Mouse (Mus musculus) mouse trophoblast stem cell (cell line): Measurements from ENCODE around the gene Gimap7.

ENCODE experiments used
- in situ Hi-C, 2 experiments: fragments of 300-500 bp; cut with MseI, MboI; formaldehyde crosslinking; loops; 2 replicates in 1 of 2; 3 replicates in 1 of 2; pipeline ENCODE4 v1.15.1; 2025

Gene Gimap7

GRCm38 (mm10) chr6:48741273-48741672 lies 22.9 kb downstream of the Gimap7 start:
- in situ Hi-C loops, result no loop called here

GRCm38 (mm10) chr6:48741711-48742206 lies 23.3 kb downstream of the Gimap7 start:
- in situ Hi-C loops, result no loop called here

GRCm38 (mm10) chr6:48742422-48743351 lies 24.3 kb downstream of the Gimap7 start:
- in situ Hi-C loops, result no loop called here

- in situ Hi-C loops, result no loop called here
These were observed 27.1 kb downstream of the Gimap7 start for GRCm38 (mm10) chr6:48745490-48745889.

- in situ Hi-C loops, result no loop called here
These were observed 27.8 kb downstream of the Gimap7 start, which contains the start of gene Gimap5 for GRCm38 (mm10) chr6:48745959-48746889. Gene Gimap5, plus strand, starts transcription at chr6:48746197.

GRCm38 (mm10) chr6:48747091-48747966 lies 28.9 kb downstream of the Gimap7 start:
- in situ Hi-C loops, result no loop called here

- in situ Hi-C loops, result no loop called here
These were observed 45.3 kb downstream of the Gimap7 start for GRCm38 (mm10) chr6:48763567-48764270.

GRCm38 (mm10) chr6:48764496-48764895 lies 46.1 kb downstream of the Gimap7 start:
- in situ Hi-C loops, result no loop called here

GRCm38 (mm10) chr6:48768178-48768869 lies 49.9 kb downstream of the Gimap7 start:
- in situ Hi-C loops, result no loop called here

GRCm38 (mm10) chr6:48768933-48769332 lies 50.5 kb downstream of the Gimap7 start:
- in situ Hi-C loops, result no loop called here

- in situ Hi-C loops, result loop anchor here (5.0 kb wide), 1 partner anchor 123 kb away; the partner anchor contains the start of gene Gimap8 (in 2 of the 2)
These were observed 52.3 kb downstream of the Gimap7 start, which contains the start of gene Gimap3 for GRCm38 (mm10) chr6:48770696-48771095. Gene Gimap3, minus strand, starts transcription at chr6:48770851.

GRCm38 (mm10) chr6:48772030-48772429 lies 53.6 kb downstream of the Gimap7 start:
- in situ Hi-C loops, result loop anchor here (5.0 kb wide), 1 partner anchor 125 kb away; the partner anchor contains the start of gene Gimap8 (in 2 of the 2)
